Mouse (Mus musculus) gastrocnemius, postnatal 10 days (tissue): ENCODE measurements around the gene Cript. TPM values are rescaled to one million over a fixed set of nuclear protein-coding genes. Genes with fewer than 3 reads are reported as not detected.
"Not testable (repeated sequence)": the region's sequence is repeated elsewhere in the genome, so short reads cannot be mapped to it uniquely, and the experiment has no call there.

Source experiments
- DNase-seq: peaks from one replicate; pipeline ENCODE4 v3.0.0; 2021; ENCODE audit warnings: mixed read lengths
- total RNA-seq, 2 experiments: library from RNA; stranded (reverse); gene quantifications; 2 replicates each; pipeline ENCODE4 v1.2.3; 2021

The Cript gene
- total RNA-seq, 2 experiments from 2014 or later, result 26.3 to 29.2 TPM

DNA sequence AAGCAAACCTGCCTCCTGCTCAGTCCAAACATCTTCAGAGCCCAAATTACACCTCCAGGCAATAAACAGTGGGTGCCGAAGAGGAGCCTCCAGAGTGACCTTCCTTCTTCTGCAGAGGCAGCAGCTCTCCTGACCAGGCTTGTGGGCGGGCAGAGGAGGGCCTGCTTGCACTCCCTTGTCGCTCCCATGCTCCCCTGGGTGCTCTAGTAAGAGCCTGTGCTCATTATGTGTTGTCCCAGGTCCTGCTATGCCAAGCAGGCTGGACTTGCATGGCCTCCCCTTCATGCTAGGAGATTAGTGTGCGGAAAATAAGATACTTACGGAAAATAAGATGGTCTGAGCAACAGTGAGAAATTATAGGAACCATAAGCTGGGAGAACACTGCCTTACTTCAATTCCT lies 24.3 kb downstream of the Cript start:
- no peak for DNase-seq

- DNase-seq, result no peak
These were observed 25.3 kb downstream of the Cript start for GRCm38 (mm10) chr17:87050469-87051175.

DNA sequence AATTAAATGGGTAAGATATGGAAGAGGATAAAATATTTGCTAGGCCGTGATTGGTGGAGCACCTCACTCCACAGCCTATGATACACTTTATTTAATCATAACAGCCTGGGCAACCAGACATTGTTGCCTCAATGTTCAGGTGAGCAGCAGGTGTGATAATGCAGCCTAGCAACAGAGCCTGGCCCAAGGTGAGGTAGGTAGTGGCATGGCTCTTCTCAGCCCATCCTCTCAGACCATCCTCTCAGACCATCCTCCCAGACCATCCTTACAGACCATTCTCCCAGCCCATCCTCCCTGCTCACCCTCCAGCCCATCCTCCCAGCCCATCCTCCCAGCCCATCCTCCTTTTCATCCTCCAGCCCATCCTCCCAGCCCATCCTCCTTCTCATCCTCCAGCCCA lies 26.3 kb downstream of the Cript start:
- no peak for DNase-seq

DNA sequence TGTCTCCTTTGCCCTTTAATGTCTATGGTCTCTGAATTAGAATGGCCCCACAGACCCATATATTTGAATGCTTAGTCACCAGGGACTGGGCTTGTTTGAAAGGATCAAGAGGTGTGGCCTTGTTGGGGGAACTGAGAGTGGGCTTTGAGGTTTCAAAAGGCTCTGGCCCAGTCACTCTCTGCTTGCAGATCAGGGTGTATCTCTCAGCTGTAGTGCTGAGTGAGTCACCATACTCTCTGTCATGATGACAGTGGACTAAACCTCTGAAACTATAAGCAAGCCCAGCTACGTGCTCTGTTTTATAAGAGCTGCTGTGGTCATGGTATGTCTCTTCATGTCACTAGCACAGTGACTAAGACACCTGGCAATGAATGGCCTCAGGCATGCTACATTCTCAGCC lies 27.1 kb downstream of the Cript start:
- DNase-seq, result no peak

DNA sequence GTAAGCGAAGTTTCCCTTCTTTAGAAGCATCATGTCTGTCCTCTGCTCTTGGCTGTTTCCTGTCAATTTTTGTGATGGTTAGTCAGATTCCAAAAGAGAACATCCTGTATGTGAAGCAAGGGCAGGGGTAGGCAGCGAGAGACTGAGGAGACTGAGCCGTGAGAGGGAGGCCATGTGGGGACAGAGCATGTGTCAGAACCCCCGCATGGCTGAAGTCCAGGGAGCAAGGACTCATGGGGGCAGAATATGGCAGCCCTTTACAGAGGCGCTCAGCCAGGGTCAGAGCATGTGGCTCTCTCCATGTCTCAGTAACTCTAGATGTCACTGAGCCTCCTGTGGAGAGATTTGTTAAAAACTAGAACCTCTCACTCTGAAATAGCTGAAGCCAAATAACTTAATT lies 28.6 kb downstream of the Cript start:
- DNase-seq, result no peak

DNA sequence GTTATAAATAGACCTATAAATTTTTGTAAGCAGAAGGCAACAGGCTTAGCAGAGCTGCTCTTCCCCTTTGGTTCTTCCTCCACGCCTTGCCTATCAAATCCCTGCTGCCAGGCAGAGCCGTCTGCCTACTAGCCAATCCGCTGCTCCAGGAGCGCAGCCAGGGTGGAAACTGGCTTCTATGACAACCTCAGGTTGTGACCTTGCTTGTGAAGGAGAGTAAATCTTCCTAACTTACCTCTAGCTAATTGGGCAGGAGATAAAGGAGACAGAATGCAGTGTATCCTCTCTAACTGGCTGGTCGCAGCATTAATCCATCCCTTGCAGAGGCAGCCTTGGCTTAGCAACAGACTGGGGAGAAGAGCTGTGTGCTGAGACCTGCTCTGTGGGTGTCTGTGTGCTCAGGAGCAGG lies 29.7 kb downstream of the Cript start:
- DNase-seq, result peak; percentile 48

- DNase-seq, result no peak
These were observed 30.3 kb downstream of the Cript start for GRCm38 (mm10) chr17:87055663-87056062.

GRCm38 (mm10) chr17:87056761-87057160 lies 31.4 kb downstream of the Cript start:
- DNase-seq, result no peak

DNA sequence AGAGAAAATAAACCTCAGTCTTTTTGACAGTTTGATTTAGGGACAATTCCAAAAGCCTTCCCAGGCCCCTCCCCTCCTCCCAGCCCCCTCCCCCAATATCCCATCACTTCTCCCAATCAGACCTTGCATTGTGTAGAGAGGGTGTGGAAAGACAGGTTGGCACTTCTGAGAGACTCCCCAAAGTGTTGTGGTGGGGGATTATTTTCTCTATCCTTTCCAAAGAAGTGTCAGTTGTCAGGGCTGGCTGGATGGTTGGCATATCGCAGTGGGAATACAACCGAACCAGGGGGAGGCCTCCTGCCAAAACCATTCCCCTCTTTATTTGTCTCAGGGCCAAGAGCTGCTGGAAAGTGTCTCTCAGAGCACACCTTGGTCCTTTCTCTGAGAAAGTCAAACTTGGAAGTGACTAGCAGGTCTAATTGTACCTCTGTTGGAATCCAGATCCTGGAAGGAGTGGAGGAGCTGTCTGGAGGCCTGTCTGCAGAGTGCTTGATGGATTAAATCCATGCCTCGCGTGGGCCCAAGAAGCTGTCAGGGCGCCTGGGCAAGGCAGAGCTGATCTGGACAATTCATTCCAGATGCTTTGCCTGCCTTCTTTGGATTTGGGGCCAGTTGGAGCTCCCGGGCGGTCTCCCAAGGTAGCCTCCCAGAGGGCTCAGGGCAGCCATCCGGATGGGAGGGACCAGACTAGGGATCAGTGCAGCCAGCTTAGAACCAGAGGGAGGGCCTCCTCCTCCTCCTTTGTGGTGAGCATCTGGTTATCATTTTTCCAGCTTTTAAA lies 32.3 kb downstream of the Cript start:
- DNase-seq, result peak; percentile 74

- DNase-seq, result no peak
These were observed 37.3 kb downstream of the Cript start for GRCm38 (mm10) chr17:87062639-87063038.

DNA sequence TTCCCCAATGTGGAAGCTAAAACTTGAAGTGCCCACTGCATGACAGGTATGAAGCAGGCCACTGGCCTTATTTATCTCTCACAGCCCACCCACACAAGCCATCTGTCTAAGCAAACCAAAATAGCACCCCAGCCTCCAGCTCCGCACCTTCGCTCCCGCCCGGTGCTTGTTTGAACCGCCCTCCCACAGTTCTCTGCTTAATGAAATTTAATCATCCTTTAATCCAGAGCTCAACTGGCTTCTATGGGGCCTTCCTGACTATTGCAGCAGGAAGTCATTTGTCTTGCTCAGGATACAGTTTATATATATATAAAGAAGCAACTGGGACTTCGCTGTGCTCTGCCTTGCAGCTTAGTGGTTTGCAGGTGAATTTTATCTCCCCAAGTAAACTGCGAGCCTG lies 38.1 kb downstream of the Cript start:
- DNase-seq, result no peak

DNA sequence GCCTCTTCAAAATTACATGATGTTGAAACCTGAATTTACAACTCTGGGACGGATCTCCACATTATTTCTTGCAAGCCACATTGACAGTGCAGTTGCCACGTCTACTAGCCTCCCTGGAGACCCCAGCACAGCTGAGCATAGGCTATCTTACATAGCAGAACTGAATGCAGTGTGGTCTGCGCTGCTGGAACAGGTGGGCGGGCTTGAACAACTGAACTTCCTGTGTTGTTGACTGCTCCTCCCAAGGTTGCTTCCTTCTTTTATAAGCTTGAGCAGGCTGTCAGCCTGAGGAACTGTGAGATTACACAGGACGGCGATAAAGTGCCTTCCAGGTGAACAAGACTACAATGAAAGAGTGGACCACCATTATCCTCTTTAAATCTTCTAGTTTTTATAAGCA lies 38.6 kb downstream of the Cript start:
- no peak for DNase-seq

DNA sequence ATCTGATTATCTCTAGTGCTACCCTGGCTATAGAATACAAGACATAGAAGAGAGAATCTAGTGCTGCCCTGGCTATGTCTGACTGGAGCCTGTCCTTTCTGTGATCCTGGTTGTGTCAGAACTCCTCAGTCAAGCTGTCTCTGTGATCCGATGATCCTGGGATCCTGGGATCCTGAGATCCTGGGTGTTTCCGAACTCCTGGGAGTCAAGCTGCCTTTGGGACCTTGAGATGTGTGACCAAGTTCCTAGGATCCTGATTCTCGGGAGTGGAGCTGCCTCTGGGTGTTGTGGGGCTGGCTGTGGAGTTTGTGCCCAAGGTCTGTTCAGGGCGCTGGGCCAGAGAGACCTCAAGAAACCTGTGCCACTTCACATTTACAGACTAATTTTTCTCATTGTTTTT lies 43.6 kb downstream of the Cript start:
- DNase-seq, result no peak

DNA sequence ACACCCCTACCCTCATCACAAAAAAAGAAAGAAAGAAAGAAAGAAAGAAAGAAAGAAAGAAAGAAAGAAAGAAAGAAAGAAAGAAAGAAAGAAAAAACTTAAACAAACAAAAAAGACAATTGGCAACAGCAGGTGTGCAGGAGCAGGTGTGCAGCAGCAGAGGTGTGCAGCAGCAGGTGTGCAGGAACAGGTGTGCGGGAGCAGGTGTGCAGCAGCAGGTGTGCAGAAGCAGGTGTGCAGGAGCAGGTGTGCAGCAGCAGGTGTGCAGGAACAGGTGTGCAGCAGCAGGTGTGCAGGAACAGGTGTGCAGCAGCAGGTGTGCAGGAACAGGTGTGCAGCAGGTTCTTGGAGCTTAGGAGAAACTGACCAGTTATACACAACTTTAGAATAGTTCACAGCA lies 46.8 kb downstream of the Cript start:
- not testable (repeated sequence) for DNase-seq

- no peak for DNase-seq
These were observed 47.6 kb downstream of the Cript start for GRCm38 (mm10) chr17:87072766-87073440.

- no peak for DNase-seq
These were observed 48.1 kb downstream of the Cript start for GRCm38 (mm10) chr17:87073470-87073869.

- not testable (repeated sequence) for DNase-seq
These were observed 52.9 kb downstream of the Cript start for GRCm38 (mm10) chr17:87078217-87078616.

DNA sequence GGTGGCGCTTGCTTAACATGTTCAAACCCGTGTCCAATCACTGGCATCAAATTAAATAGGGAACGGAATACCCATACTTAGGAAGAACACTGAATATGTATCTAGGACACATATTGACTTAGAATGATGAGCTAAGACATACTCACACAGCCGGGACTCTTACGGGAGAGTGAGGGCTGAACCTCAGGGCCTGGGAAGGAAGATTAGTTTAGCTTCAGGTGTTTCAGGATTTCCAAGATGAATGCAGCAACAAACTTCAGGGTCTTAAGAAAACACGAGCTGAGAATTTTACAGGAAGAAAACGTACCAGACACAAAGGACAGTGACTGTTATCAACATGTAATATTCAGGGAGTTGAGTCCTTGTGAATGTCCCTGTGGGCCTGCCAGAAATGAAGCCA lies 55.4 kb downstream of the Cript start:
- no peak for DNase-seq

DNA sequence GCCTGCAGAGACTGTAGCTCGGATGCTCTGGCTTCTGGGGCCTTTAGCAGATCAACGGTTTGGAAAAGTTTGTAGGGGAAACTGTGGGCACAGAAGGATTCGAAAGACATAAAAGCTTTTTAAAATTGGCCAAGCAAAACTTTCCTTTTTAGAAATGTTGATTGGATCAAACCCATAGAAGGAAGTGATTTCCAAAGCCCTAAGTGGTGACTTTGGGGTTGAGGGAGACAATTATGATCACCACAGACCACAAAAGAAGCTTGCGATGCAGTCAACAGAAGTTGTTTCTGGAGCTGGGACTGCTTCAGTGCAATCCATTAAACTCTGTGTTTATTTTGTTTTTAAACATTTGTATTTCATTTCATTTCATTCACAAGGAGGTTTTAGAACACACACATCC lies 57.2 kb downstream of the Cript start:
- no peak for DNase-seq

DNA sequence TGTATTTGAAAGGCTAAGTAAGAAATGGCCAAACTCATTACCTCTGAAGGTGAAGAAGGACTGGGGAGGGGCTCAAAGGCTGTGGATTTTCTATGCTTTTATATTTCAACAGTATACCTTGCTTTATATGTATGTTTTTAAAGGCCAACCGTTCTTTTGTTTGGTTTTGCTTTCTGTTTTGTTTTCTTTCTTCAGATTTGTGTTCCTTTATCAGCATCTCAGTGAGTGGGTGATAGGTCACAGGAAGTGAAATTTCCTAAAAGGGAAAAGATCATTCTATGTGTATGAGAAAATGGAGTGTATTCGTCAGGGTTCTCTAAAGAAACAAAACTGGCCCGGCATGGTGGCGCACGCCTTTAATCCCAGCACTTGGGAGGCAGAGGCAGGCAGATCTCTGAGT lies 58.3 kb downstream of the Cript start:
- no peak for DNase-seq
